Mouse (Mus musculus) neural tube, embryonic 14.5 days (tissue): Measurements from ENCODE around the gene Pbrm1. TPM values are rescaled to one million over a fixed set of nuclear protein-coding genes. Genes with fewer than 3 reads are reported as not detected.
A peak's percentile ranks its signal among the peaks of the same experiment; 100 is the strongest.

Source experiments
- ATAC-seq: fragments of 200-750 bp; cut with Nextera tagmentation; 2 replicates; pipeline ENCODE4 v1.8.0; 2017; ENCODE audit warnings: low read depth, mild to moderate bottlenecking, moderate TSS enrichment, moderate library complexity
- H3K27ac ChIP-seq: fragments of 300-500 bp; sonication (generic); 2 replicates; pipeline ENCODE4 v1.5.1; 2014; ENCODE audit warnings: low read depth, mild to moderate bottlenecking, control low read depth, low read length, moderate library complexity, mixed read lengths
- H3K27me3 ChIP-seq: fragments of 300-500 bp; sonication (generic); 2 replicates; pipeline ENCODE4 v1.6.1; 2014; ENCODE audit warnings: low read length; ENCODE audit not compliant: control insufficient read depth, insufficient read depth
- H3K36me3 ChIP-seq: fragments of 300-500 bp; sonication (generic); 2 replicates; pipeline ENCODE4 v1.6.1; 2014; ENCODE audit warnings: low read length, mixed read lengths; ENCODE audit not compliant: control insufficient read depth, insufficient read depth
- H3K4me1 ChIP-seq: fragments of 300-500 bp; sonication (generic); 2 replicates; pipeline ENCODE4 v1.6.1; 2014; ENCODE audit warnings: low read length; ENCODE audit not compliant: control insufficient read depth, insufficient read depth
- H3K4me2 ChIP-seq: fragments of 300-500 bp; sonication (generic); 2 replicates; pipeline ENCODE4 v1.6.1; 2014; ENCODE audit warnings: mild to moderate bottlenecking, low read depth, low read length, control low read depth
- H3K4me3 ChIP-seq: fragments of 300-500 bp; sonication (generic); 2 replicates; pipeline ENCODE4 v1.5.1; 2014; ENCODE audit warnings: low read depth, low read length, control low read depth, mixed read lengths
- H3K9ac ChIP-seq: fragments of 300-500 bp; sonication (generic); replicated peaks from 2 replicates; pipeline ENCODE4 v1.6.1; 2014; ENCODE audit warnings: low read depth, mild to moderate bottlenecking, control low read depth, low read length, mixed read lengths
- H3K9me3 ChIP-seq: fragments of 300-500 bp; sonication (generic); 2 replicates; pipeline ENCODE4 v1.6.1; 2016; ENCODE audit warnings: low read length; ENCODE audit not compliant: control insufficient read depth
- WGBS: fragments of 180-500 bp; shearing (Covaris S2); extraction: QIAGEN DNeasy Blood & Tissue Kit; methylation state at CpG from one replicate; pipeline ENCODE4 v1.1.7; 2014; 5-methylcytosine and 5-hydroxymethylcytosine counted together
- polyA plus RNA-seq: library from polyadenylated mRNA; unstranded; fragments of >200 nt; fragmentation: Nextera tagmentation; extraction: Ambion mirVana; gene quantifications from 2 replicates; pipeline ENCODE4 v1.2.1, GENCODE M21; 2014

The Pbrm1 gene
- polyA plus RNA-seq, 1 experiment from 2014 or later: 94.3 TPM

DNA sequence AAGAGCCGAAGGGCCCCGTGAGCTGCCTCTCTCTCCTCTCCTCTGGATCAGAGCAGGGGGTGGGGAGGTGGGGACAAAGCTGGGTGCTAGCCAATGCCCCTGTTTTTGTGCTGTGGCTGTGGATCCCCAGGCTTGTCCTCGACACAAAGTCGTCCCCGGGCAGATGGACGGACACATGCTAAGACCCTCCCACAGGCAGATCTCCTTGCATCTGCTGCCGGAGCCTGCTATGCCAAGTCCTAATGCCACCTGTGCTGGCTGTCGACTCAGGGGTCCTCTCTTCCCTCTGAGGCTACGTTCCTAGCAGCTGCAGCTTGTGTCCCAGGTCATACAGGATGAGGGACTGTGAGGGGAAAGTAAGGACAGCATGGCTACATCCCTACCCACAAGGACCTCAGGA lies 147.9 kb downstream of the Pbrm1 start:
- ATAC-seq: no peak
- 58% methylated on average over 9 of the region's 9 CpGs for WGBS
- H3K36me3 ChIP-seq: peaks cover 17% of the 10 kb centered on the region
- no peaks in the 10 kb centered on the region for H3K27me3 ChIP-seq
- peaks cover 3% of the 10 kb centered on the region; the same call in 1 of the 2 replicates for H3K4me1 ChIP-seq
- no peak overlapping the region for H3K4me3 ChIP-seq
- 0 out of 2 replicates have a peak overlapping the region, but pooled peaks have one; percentile 11 for H3K9ac ChIP-seq
- H3K27ac ChIP-seq: no peak overlapping the region
- H3K9me3 ChIP-seq: no peaks in the 10 kb centered on the region
- no peak overlapping the region; the same call in 1 of the 2 replicates for H3K4me2 ChIP-seq

DNA sequence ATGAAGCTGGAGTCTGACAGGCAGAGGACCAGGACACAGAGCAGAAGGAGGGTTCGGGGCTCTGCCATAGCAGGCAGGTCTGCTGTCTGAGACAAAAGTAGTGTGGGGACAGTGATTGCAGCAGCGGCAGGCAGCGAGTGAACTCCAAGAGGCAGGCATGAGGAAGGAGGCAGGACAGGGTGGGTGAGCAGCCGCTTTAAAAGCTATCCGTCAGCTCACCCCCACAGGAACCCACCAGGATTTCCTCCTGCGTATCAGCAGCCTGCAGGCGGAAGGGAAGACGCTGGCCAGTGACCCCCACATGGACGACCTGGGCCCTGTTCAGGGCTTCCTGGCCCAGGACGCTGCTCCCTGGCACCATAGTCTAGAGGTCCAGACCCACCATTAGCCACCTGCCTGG lies 149.5 kb downstream of the Pbrm1 start, which contains the start of gene Stab1:
Stab1 (minus strand) TSS at position 217 of the 400 bp plus-strand sequence.
- Histone ChIP-seq H3K9ac (no peak within 1 kb of the TSS), H3K4me1 (peaks cover 3% of the 10 kb centered on the region; the same call in 1 of the 2 replicates), H3K4me3 (no peak within 1 kb of the TSS), H3K4me2 (no peak within 1 kb of the TSS), H3K27ac (no peak within 1 kb of the TSS), H3K27me3 (no peaks in the 10 kb centered on the region), H3K36me3 (peaks cover 33% of the 10 kb centered on the region), H3K9me3 (no peaks in the 10 kb centered on the region)
- WGBS: 45% methylated on average over 10 of the region's 10 CpGs
- ATAC-seq: no peak

DNA sequence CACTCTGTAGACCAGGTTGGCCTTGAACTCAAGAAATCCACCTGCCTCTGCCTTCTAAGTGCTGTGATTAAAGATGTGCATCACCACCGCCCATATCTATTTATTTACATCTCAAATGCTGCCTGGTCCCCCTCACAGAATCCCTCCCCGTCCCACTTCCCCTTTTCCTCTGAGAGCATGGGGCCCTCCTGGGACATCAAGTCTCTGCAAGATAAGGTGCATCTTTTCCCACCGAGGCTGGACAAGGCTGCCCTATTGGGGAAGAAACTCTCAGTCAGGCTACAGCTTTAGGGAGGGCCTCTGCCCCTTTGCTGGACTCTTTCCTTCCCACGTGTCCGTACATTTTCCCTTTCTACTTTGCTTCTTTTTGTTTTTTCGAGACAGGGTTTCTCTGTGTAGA lies 150.6 kb downstream of the Pbrm1 start:
- Histone ChIP-seq H3K4me1 (peaks cover 3% of the 10 kb centered on the region; the same call in 1 of the 2 replicates), H3K27me3 (no peaks in the 10 kb centered on the region), H3K9me3 (no peaks in the 10 kb centered on the region), H3K9ac (no peak overlapping the region), H3K4me3 (no peak overlapping the region), H3K36me3 (peaks cover 44% of the 10 kb centered on the region), H3K27ac (no peak overlapping the region), H3K4me2 (no peak overlapping the region)
- no peak for ATAC-seq
- 85% methylated on average over 6 of the region's 6 CpGs for WGBS

DNA sequence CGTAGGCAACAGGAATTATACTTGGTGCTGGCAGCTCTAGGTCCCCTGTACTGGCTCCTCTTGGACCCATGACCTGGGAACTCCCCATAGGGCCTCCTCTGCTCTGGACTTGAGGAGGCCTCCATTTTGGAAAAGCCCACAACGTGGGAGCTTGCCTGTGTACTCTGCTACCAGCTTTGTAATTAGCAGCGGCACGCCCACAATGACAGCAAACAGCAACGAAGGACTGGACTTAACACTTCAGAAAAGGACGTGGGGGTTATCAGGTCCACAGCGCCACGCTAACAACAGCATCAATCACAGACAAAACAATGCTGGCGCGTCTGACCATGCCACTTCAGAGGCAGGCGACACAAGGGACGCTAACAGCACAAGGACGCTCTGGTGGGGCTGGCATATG lies 152.0 kb downstream of the Pbrm1 start:
- H3K9me3 ChIP-seq: no peaks in the 10 kb centered on the region
- 76% methylated on average over 13 of the region's 13 CpGs for WGBS
- H3K4me3 ChIP-seq: no peak overlapping the region
- H3K4me1 ChIP-seq: peaks cover 3% of the 10 kb centered on the region; the same call in 1 of the 2 replicates
- H3K36me3 ChIP-seq: peaks cover 58% of the 10 kb centered on the region
- no peaks in the 10 kb centered on the region for H3K27me3 ChIP-seq
- H3K4me2 ChIP-seq: no peak overlapping the region
- ATAC-seq: no peak
- H3K27ac ChIP-seq: no peak overlapping the region
- H3K9ac ChIP-seq: no peak overlapping the region

Other genes starting within 250 kb of the Pbrm1 start
- gene Tmem110, start 193.5 kb upstream of the Pbrm1 start, polyA plus RNA-seq: 19.3 and 30.7 TPM in 2 replicates
- gene Mustn1, start 139.9 kb upstream of the Pbrm1 start, polyA plus RNA-seq: 1.0 and 1.8 TPM in 2 replicates
- gene Itih4, start 132.7 kb upstream of the Pbrm1 start, polyA plus RNA-seq: 0.36 TPM in 1 of 2 replicates, not detected in the other
- 1.2 and 1.3 TPM in 2 replicates for gene Itih3, start 95.4 kb upstream of the Pbrm1 start, polyA plus RNA-seq
- gene Itih1, start 75.8 kb upstream of the Pbrm1 start, polyA plus RNA-seq: not detected in 2 replicates
- gene Nek4, start 67.8 kb upstream of the Pbrm1 start, polyA plus RNA-seq: 15.7 and 17.0 TPM in 2 replicates
- gene Glt8d1, start 17.7 kb upstream of the Pbrm1 start, polyA plus RNA-seq: 64.9 and 67.5 TPM in 2 replicates
- 336 TPM in 2 replicates for gene Spcs1, start 17.5 kb upstream of the Pbrm1 start, polyA plus RNA-seq
- gene Gnl3, start within 50 bp of the Pbrm1 start, polyA plus RNA-seq: 53.3 and 58.1 TPM in 2 replicates
- gene Smim4, start 109.8 kb downstream of the Pbrm1 start, polyA plus RNA-seq: 69.3 and 74.1 TPM in 2 replicates
- gene Nt5dc2, start 111.9 kb downstream of the Pbrm1 start, polyA plus RNA-seq: 219 and 241 TPM in 2 replicates
- gene Stab1, start 149.5 kb downstream of the Pbrm1 start, polyA plus RNA-seq: 7.0 and 28.7 TPM in 2 replicates
- gene Tnnc1, start 189.2 kb downstream of the Pbrm1 start, polyA plus RNA-seq: 4.1 and 5.5 TPM in 2 replicates
- 282 and 335 TPM in 2 replicates for gene Nisch, start 197.8 kb downstream of the Pbrm1 start, polyA plus RNA-seq
- 0.13 and 0.21 TPM in 2 replicates for gene Sema3g, start 198.7 kb downstream of the Pbrm1 start, polyA plus RNA-seq
- 11.8 TPM in 2 replicates for gene Phf7, start 232.2 kb downstream of the Pbrm1 start, polyA plus RNA-seq
- gene Bap1, start 232.3 kb downstream of the Pbrm1 start, polyA plus RNA-seq: 97.5 and 101 TPM in 2 replicates